Mouse (Mus musculus): ENCODE results near the gene Prom2. TPM values are rescaled to one million over a fixed set of nuclear protein-coding genes. Genes with fewer than 3 reads are reported as not detected.

The Prom2 gene
- polyA plus RNA-seq, 1 experiment from 2014 or later = not detected

DNA sequence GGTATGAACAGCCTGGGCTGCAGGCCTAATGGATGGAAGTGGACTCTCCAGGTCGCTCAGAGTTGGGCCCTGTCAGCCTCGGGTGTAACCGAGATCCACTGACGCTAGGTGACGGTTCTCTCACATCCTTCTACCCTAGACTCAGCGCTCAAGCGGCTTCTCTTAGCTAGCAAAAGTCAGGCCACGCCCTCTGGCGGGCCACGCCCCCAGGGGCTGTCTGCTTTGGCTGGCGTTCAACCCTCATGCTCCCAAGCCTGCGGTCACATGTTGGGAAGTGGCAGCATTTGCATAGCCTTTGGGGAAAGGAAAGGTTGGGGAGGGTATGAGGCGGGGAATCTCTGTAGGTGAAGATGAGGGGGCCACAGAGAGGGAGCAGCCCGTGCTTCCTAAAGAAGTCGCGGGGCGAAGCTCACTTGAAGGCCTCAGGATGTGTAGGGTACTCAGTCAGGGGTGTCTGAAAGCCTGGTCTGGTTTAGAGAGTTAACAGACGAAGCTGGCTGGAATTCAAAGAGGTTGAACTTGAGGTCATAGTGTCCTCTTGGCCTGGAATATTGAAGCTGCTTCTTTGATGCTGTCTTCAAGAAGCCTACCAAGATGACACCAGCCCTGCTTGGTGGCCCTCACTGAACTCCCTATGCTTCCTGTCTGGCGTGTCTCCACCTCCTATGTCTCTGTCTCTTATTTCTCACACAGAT lies 56.6 kb downstream of the Prom2 start:
- H3K9ac ChIP-seq (ENCODE audit: low read depth, low read length) = no peak overlapping the region
- peak overlapping the region; percentile 25 for H3K4me3 ChIP-seq (ENCODE audit: low read depth, low read length)
- H3K4me1 ChIP-seq (ENCODE audit: control insufficient read depth, insufficient read depth, low read length) = peaks cover 9% of the 10 kb centered on the region
- H3K27me3 ChIP-seq (ENCODE audit: control insufficient read depth, insufficient read depth, low read length) = peaks cover 55% of the 10 kb centered on the region
- H3K27ac ChIP-seq (ENCODE audit: low read depth, low read length) = no peak overlapping the region
- 7% methylated on average over 19 of the region's 19 CpGs for WGBS (ENCODE audit: insufficient replicate concordance)
- H3K36me3 ChIP-seq (ENCODE audit: control insufficient read depth, insufficient read depth, low read length) = no peaks in the 10 kb centered on the region
- H3K9me3 ChIP-seq (replicated peaks; ENCODE audit: control insufficient read depth, low read length) = no peaks in the 10 kb centered on the region
- peak overlapping the region; percentile 55 for H3K4me2 ChIP-seq
- peak; percentile 57; the same call in 1 of the 2 replicates for ATAC-seq (replicated peaks; ENCODE audit: insufficient number of reproducible peaks, low FRiP score, low TSS enrichment)

DNA sequence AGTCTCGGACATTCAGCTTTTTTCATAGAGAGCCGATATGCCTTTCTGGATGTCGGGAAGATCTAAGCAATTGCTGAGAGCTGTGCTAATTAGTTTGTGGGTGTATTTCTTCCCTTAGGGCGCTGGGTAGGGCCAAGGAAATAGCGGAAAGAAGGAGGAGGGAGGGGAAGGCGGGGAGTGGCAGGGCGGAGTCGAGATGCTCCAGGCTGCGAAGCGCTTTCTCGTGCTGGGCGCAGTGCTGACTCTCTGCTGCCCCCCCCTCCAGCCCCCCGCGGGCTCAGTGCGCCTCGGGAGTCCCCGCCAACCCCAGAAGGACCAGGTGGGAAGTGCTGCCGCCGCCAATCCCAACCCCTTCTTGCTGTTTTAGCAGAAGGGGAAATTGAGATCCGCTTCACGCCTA lies 58.3 kb downstream of the Prom2 start:
- Histone ChIP-seq H3K36me3 (ENCODE audit: control insufficient read depth, insufficient read depth, low read length) (no peaks in the 10 kb centered on the region), H3K27ac (ENCODE audit: low read depth, low read length) (no peak overlapping the region), H3K9me3 (replicated peaks; ENCODE audit: control insufficient read depth, low read length) (no peaks in the 10 kb centered on the region), H3K4me3 (ENCODE audit: low read depth, low read length) (peak overlapping the region; percentile 49), H3K27me3 (ENCODE audit: control insufficient read depth, insufficient read depth, low read length) (peaks cover 66% of the 10 kb centered on the region), H3K9ac (ENCODE audit: low read depth, low read length) (no peak overlapping the region), H3K4me2 (peak overlapping the region; percentile 91), H3K4me1 (ENCODE audit: control insufficient read depth, insufficient read depth, low read length) (peaks cover 9% of the 10 kb centered on the region)
- WGBS (ENCODE audit: insufficient replicate concordance) = 1% methylated on average over 21 of the region's 21 CpGs
- ATAC-seq (replicated peaks; ENCODE audit: insufficient number of reproducible peaks, low FRiP score, low TSS enrichment) = no peak

- peak; percentile 73; the same call in 1 of the 2 replicates for ATAC-seq (replicated peaks; ENCODE audit: insufficient number of reproducible peaks, low FRiP score, low TSS enrichment)
- H3K4me1 ChIP-seq (ENCODE audit: control insufficient read depth, insufficient read depth, low read length) = peaks cover 9% of the 10 kb centered on the region
- no peak overlapping the region for H3K27ac ChIP-seq (ENCODE audit: low read depth, low read length)
- peak overlapping the region; percentile 91 for H3K4me2 ChIP-seq
- no peaks in the 10 kb centered on the region for H3K36me3 ChIP-seq (ENCODE audit: control insufficient read depth, insufficient read depth, low read length)
- H3K27me3 ChIP-seq (ENCODE audit: control insufficient read depth, insufficient read depth, low read length) = peaks cover 66% of the 10 kb centered on the region
- under 1% methylated on average over 21 of the region's 21 CpGs for WGBS (ENCODE audit: insufficient replicate concordance)
- H3K9me3 ChIP-seq (replicated peaks; ENCODE audit: control insufficient read depth, low read length) = no peaks in the 10 kb centered on the region
- H3K4me3 ChIP-seq (ENCODE audit: low read depth, low read length) = peak overlapping the region; percentile 49
- no peak overlapping the region for H3K9ac ChIP-seq (ENCODE audit: low read depth, low read length)
These were observed 58.7 kb downstream of the Prom2 start for GRCm38 (mm10) chr2:127482533-127482911.

DNA sequence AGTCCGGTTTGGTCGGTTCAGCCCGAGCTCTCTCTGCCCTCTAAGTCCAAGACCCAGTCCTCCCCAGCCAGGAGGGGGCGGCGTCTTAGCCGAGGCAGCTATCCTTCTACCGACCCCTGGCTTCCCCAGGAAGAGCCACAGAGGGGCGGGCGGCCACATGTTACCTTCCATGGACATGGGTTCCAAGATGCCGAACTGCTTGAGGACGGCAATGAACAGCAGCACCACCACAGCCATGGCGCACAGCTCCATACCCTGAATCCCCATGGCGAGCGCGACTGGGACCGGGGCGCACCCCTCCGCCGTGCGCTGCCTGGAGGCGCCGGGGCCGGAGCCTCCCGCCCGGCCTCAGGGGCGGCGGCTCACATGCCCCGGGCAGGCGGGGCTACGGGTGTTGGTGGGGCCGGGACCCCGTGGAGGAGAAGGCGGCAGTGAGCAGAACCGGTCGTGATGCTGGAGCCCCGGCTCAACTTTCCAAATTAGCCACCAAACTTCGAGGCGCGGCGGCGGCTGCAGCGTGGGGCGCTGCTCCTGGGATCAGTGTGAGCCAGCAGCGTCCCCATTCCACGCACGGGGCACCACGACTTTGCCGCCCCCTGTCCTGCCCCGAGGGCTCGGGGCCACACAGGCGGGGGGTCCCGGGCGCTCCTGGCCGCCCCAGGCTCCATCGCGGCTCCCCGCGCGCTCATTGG lies 59.3 kb downstream of the Prom2 start:
- peak overlapping the region; percentile 91 for H3K4me2 ChIP-seq
- WGBS (ENCODE audit: insufficient replicate concordance) = under 1% methylated on average over 48 of the region's 59 CpGs
- H3K36me3 ChIP-seq (ENCODE audit: control insufficient read depth, insufficient read depth, low read length) = no peaks in the 10 kb centered on the region
- no peaks in the 10 kb centered on the region for H3K9me3 ChIP-seq (replicated peaks; ENCODE audit: control insufficient read depth, low read length)
- H3K4me3 ChIP-seq (ENCODE audit: low read depth, low read length) = peak overlapping the region; percentile 49
- 0 out of 2 replicates have a peak, but pooled peaks have one; percentile 3 for ATAC-seq (replicated peaks; ENCODE audit: insufficient number of reproducible peaks, low FRiP score, low TSS enrichment)
- peaks cover 9% of the 10 kb centered on the region for H3K4me1 ChIP-seq (ENCODE audit: control insufficient read depth, insufficient read depth, low read length)
- H3K27me3 ChIP-seq (ENCODE audit: control insufficient read depth, insufficient read depth, low read length) = peaks cover 66% of the 10 kb centered on the region
- no peak overlapping the region for H3K27ac ChIP-seq (ENCODE audit: low read depth, low read length)
- peak overlapping the region; percentile 43 for H3K9ac ChIP-seq (ENCODE audit: low read depth, low read length)

DNA sequence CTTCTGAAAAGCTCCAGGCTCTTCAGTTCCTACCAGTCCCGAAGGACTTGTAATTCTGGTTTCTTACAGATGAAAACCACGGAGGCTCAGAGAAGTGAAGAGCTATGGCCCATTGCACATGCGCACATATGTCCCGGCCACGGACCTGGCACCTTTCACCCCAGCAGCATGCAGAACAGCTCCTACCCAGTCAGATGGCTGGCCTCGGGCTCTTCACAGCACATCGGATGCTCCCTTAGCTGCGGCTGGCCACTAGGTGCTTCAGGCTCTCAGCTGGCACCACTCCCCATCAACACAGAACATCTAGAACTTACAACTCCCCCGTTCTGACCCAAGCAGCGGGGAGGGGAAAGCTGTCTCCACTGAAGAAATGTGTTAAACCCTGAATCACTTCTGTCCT lies 61.5 kb downstream of the Prom2 start:
- H3K9ac ChIP-seq (ENCODE audit: low read depth, low read length) = no peak overlapping the region
- H3K4me3 ChIP-seq (ENCODE audit: low read depth, low read length) = no peak overlapping the region
- H3K4me1 ChIP-seq (ENCODE audit: control insufficient read depth, insufficient read depth, low read length) = peaks cover 7% of the 10 kb centered on the region
- WGBS (ENCODE audit: insufficient replicate concordance) = 69% methylated on average over 10 of the region's 10 CpGs
- no peak for ATAC-seq (replicated peaks; ENCODE audit: insufficient number of reproducible peaks, low FRiP score, low TSS enrichment)
- peaks cover 59% of the 10 kb centered on the region for H3K27me3 ChIP-seq (ENCODE audit: control insufficient read depth, insufficient read depth, low read length)
- no peak overlapping the region for H3K27ac ChIP-seq (ENCODE audit: low read depth, low read length)
- no peaks in the 10 kb centered on the region for H3K9me3 ChIP-seq (replicated peaks; ENCODE audit: control insufficient read depth, low read length)
- no peaks in the 10 kb centered on the region for H3K36me3 ChIP-seq (ENCODE audit: control insufficient read depth, insufficient read depth, low read length)
- no peak overlapping the region for H3K4me2 ChIP-seq

GRCm38 (mm10) chr2:127479210-127479609 lies 62.1 kb downstream of the Prom2 start:
- ATAC-seq (replicated peaks; ENCODE audit: insufficient number of reproducible peaks, low FRiP score, low TSS enrichment) = no peak
- no peak overlapping the region for H3K4me3 ChIP-seq (ENCODE audit: low read depth, low read length)
- no peak overlapping the region for H3K27ac ChIP-seq (ENCODE audit: low read depth, low read length)
- H3K4me2 ChIP-seq = no peak overlapping the region
- H3K9ac ChIP-seq (ENCODE audit: low read depth, low read length) = no peak overlapping the region
- H3K27me3 ChIP-seq (ENCODE audit: control insufficient read depth, insufficient read depth, low read length) = peaks cover 56% of the 10 kb centered on the region
- no peaks in the 10 kb centered on the region for H3K36me3 ChIP-seq (ENCODE audit: control insufficient read depth, insufficient read depth, low read length)
- WGBS (ENCODE audit: insufficient replicate concordance) = 69% methylated on average over 4 of the region's 4 CpGs
- H3K9me3 ChIP-seq (replicated peaks; ENCODE audit: control insufficient read depth, low read length) = no peaks in the 10 kb centered on the region
- peaks cover 6% of the 10 kb centered on the region; the same call in 1 of the 2 replicates for H3K4me1 ChIP-seq (ENCODE audit: control insufficient read depth, insufficient read depth, low read length)

Other genes starting within 250 kb of the Prom2 start
- gene Dusp2, start 205.3 kb downstream of the Prom2 start, polyA plus RNA-seq (2014; fragmentation: Nextera tagmentation; extraction: Ambion mirVana) = 17.4 and 18.3 TPM in 2 replicates
- gene Astl, start 202.8 kb downstream of the Prom2 start, polyA plus RNA-seq (2014; fragmentation: Nextera tagmentation; extraction: Ambion mirVana) = not detected in 2 replicates
- gene Adra2b, start 178.3 kb downstream of the Prom2 start, polyA plus RNA-seq (2014; fragmentation: Nextera tagmentation; extraction: Ambion mirVana) = 10.2 and 12.0 TPM in 2 replicates
- gene Gpat2, start 116.3 kb downstream of the Prom2 start, polyA plus RNA-seq (2014; fragmentation: Nextera tagmentation; extraction: Ambion mirVana) = 0.30 and 0.34 TPM in 2 replicates
- gene Fahd2a, start 96.9 kb downstream of the Prom2 start, polyA plus RNA-seq (2014; fragmentation: Nextera tagmentation; extraction: Ambion mirVana) = 30.3 and 30.6 TPM in 2 replicates
- 2.0 and 2.3 TPM in 2 replicates for gene Kcnip3, start 19.4 kb downstream of the Prom2 start, polyA plus RNA-seq (2014; fragmentation: Nextera tagmentation; extraction: Ambion mirVana)
- 3.1 and 4.0 TPM in 2 replicates for gene Zfp661, start 45.6 kb upstream of the Prom2 start, polyA plus RNA-seq (2014; fragmentation: Nextera tagmentation; extraction: Ambion mirVana)
- 132 and 154 TPM in 2 replicates for gene Mrps5, start 45.8 kb upstream of the Prom2 start, polyA plus RNA-seq (2014; fragmentation: Nextera tagmentation; extraction: Ambion mirVana)
- 1.2 and 1.8 TPM in 2 replicates for gene Mal, start 115.2 kb upstream of the Prom2 start, polyA plus RNA-seq (2014; fragmentation: Nextera tagmentation; extraction: Ambion mirVana)
- 2.5 and 3.8 TPM in 2 replicates for gene Mall, start 188.5 kb upstream of the Prom2 start, polyA plus RNA-seq (2014; fragmentation: Nextera tagmentation; extraction: Ambion mirVana)
- 12.1 and 15.4 TPM in 2 replicates for gene Nphp1, start 247.4 kb upstream of the Prom2 start, polyA plus RNA-seq (2014; fragmentation: Nextera tagmentation; extraction: Ambion mirVana)